Mouse (Mus musculus) urinary bladder, postnatal 14 days (tissue): ENCODE data around the gene Gm11127.
A peak's percentile ranks its signal among the peaks of the same experiment; 100 is the strongest.
"Not testable (repeated sequence)": the region's sequence is repeated elsewhere in the genome, so short reads cannot be mapped to it uniquely, and the experiment has no call there.

Source experiments
- DNase-seq: peaks from one replicate; pipeline ENCODE4 v3.0.0; 2021; ENCODE audit warnings: low spot score

Gm11127 gene

DNA sequence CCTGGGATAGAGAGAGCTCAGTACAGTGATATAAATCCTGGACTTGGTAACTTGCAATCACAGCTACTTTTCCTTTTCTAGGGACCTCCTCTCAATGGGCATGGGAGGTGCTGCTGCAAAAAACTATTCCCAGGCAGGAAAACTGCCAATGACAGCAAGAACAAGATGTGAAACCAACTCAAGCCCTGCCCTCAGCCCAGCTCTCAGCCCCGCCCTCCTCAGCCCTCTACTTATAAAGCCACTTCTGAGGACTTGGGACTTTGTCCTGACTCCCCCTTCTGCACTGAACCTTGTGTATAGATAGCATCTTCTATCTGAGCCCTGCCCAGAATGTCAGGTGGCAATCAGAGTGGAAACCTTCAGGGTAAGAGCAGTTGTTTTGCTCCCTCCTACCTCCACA is at the start of gene Gm11127:
Gene Gm11127, minus strand, starts transcription at position 10 of the 400 bp plus-strand sequence.
- not testable (repeated sequence) for DNase-seq

DNA sequence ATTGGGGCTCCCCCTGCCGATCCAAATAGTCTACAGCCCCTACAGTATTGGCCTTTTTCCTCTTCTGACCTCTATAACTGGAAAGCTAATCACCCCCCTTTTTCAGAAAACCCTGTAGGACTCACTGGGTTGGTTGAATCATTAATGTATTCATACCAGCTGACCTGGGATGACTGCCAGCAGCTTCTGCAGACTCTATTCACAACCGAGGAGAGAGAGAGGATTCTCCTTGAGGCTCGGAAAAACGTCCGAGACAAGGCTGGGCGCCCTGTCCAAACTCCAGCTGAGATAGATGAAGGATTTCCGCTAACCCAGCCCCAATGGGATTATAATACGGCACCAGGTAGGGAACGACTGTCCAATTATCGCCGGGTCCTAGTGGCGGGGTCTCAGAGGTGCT is 43.9 kb upstream of the Gm11127 start:
- DNase-seq = not testable (repeated sequence)

DNA sequence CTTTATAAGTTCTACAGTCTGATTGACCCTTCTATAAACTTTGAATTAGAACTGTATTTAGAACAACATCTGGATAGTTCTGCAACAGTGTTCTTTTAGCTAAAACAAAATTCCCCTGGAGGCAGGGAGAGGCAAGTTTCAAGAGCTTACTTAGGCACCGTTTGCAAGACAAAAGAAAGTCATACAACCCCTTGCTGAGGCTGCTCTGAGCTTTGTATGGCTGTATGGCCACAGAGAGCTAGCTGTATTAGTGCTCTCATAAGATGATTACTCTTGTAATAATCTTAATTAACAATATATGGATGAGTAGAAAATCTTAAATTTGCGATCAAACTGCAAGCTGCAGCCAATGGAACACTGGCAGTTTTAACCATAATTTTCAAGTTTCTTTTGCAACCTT is 41.4 kb upstream of the Gm11127 start:
- not testable (repeated sequence) for DNase-seq

DNA sequence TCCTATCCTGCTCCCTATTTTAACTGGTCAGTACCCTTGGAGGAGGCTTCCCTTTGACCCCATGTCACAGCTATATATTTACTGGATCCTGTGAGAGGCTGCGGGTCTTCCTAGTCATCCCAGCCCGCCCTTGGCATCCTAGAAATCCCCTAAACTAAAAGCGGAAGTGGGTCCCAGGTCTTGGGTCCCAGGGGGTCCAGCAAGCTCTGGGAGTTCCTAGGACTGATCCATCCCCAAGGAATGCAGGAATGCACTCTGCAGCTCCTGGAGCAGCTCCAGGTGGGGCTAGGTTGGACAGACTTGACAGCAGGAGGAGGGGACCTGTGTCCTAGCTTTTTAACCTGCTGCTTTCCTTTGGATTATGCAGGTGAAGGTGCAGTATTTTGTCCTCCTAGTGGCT is 35.8 kb upstream of the Gm11127 start:
- no peak for DNase-seq

- DNase-seq = not testable (repeated sequence)
Observed at GRCm38 (mm10) chr17:36092520-36092919, 34.3 kb upstream of the Gm11127 start.

- DNase-seq = not testable (repeated sequence)
Observed at GRCm38 (mm10) chr17:36091933-36092332, 33.8 kb upstream of the Gm11127 start.

GRCm38 (mm10) chr17:36085976-36086375 is 27.8 kb upstream of the Gm11127 start:
- not testable (repeated sequence) for DNase-seq

DNA sequence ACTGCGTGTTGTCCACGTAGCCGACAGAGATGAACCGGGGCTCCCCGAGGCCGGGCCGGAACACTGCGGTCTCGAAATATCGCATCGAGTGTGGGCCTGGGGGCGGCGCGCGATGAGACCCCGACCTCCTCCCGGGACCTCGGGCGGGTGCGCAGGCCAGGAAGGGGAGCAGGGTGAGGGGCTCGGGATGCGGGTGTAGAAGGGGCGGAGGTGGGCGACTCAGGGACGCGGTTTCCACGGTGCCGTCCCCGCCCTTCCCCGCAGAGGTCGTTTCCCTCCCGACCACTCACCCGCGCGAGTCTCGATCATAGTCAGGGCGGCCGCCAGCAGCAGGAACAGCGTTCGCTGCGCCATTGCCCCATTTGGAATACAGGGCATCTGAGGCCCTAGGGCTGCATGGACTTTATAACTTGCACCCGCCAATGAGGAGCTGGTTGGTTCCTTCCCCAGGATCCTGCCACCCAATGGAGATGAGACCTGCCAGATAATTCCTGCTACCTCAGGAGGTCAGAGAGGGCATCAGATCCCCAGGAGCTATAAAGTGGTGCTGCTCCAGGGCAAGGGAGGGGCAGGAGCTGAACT is 25.8 kb upstream of the Gm11127 start:
- DNase-seq = no peak

DNA sequence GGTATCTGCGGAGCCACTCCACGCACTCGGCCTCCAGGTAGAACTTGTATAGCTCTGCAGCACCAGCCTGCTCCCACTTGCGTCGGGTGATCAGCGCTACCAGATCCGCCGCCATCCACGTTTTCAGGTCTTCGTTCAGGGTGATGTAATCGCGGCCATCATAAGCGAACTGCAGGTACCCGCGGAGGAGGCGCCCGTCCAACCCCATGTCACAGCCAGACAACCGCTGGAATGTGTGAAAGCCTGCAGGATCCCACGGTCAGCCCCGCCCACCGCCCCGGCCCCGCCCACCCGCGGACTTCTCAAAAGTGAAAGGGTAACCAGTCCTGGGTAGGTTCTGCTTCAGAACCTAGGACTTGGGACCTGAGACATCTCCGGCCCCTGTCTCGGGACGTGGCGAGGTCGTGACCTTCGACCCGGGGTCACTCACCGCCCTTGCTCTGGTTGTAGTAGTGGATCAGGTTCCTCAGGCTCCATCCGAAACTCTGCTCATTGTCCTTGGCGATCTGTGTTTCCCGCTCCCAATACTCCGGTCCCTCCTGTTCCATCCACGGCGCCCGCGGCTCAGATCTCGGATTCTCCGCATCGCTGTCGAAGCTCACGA is 25.2 kb upstream of the Gm11127 start:
- peak; percentile 34 for DNase-seq

DNA sequence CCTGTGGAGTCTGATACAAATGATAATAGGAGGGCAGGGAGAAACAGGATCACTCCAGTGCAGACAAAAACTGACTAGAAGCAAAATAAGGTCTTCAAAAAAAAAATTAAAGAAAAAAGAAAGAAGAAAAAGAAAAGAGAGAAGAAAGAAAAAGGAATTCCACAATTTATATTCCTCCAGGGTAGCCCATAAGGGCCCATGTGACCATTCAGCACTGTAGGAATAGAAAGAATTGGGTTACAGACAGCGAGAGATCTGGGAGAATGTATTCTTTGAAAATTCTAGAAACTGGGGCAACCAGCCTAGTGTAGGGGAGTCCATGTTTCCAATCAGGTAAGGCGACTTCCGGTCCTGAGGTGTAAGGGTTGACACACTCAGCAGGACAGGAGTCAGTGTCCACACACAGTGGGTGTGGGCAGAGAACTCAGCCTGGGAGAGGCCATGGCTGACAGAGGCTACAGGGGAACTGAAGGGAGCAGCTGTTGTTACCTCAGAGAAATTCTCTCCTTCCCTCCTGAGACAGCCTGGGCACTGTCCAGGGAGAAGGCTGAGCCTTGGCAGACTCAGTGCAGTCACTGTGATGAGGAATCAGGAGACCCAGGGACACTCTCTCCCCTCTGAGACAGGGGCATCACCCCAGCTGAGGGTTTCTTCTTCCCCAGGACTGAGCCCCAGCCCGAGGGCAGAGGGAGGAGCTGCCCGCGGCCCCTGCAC is 24.5 kb upstream of the Gm11127 start:
- not testable (repeated sequence) for DNase-seq

DNA sequence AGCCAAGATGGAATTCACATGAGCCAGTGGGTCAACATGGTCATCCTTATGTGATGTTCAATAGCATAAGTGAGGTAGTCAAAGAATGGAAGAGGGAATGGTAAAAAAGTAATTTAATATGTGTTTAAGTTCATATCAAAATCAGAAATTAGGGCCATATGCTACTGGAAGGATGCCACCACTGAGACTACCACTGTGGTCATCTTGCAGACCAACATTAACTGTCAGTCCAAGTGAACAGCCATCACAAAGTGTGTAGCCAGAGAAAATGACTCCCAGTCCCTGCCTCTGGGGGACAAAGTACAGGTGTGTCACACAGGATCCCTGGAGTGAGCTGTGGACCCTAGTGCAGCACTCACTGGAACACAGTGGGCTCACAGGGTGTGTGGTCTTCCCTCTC is 23.7 kb upstream of the Gm11127 start:
- DNase-seq = not testable (repeated sequence)

GRCm38 (mm10) chr17:36060829-36061228 is 2.7 kb upstream of the Gm11127 start:
- DNase-seq = peak; percentile 93

DNA sequence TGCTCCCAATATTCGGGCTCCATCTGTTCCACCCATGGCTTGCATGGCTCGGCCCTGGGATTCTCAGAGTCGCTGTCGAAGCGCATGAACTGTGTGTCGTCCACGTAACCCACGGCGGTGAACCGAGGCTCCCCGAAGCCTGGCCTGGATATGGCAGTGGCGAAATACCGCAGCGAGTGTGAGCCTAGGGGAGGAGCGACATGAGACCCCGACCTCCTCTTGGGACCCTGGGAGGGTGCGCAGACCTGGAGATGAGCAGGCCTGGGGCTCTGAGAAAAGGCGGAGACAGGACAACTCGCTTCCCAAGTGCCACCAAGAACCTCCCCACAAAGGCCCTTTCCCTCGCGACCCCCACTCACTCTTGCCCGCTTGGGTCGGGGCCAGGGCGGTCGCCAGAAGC is 244 bp downstream of the Gm11127 start:
- not testable (repeated sequence) for DNase-seq

GRCm38 (mm10) chr17:36043286-36043685 is 14.9 kb downstream of the Gm11127 start:
- DNase-seq = no peak

- peak; percentile 70 for DNase-seq
Observed at GRCm38 (mm10) chr17:36042610-36043169, 15.5 kb downstream of the Gm11127 start, which contains the start of the genes H2-T22 and Gm6034. H2-T22 (minus strand) TSS chr17:36042747. Gm6034 (plus strand) TSS chr17:36042961.

DNA sequence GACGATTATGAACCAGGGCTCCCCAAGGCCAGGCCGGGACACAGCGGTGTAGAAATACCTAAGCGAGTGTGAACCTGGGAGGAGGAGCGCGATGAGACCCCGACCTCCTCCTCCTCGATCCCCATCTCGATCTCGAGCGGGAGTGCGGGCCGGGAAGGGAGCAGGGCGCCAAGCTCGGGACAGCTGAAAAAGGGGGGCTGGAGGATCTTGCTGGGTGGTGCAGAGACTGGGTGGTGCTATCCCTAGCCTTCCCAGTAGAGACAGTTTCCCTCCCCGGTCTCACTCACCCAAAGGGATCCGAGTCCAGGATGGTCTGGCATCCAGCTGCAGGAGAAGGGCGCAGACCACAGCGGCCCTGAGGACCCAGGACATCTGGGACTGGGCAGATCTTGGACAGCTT is 16.1 kb downstream of the Gm11127 start:
- not testable (repeated sequence) for DNase-seq

DNA sequence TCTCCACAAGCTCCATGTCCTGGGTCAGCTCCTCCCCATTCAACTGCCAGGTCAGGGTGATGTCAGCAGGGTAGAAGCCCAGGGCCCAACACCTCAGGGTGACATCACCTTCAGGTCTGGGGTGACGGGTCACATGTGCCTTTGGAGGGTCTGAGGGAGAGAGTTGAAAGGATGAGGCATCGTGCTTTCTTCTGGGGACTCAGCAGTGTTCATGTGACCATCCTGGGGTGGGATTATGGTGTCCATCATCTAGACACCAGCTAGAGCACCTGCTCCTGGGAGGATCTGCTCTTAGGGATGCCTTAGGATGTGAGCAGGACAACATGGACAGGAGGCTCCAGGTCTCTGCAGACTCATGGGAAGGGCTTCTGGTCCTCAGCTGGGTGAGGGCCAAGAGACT is 17.6 kb downstream of the Gm11127 start:
- DNase-seq = not testable (repeated sequence)

DNA sequence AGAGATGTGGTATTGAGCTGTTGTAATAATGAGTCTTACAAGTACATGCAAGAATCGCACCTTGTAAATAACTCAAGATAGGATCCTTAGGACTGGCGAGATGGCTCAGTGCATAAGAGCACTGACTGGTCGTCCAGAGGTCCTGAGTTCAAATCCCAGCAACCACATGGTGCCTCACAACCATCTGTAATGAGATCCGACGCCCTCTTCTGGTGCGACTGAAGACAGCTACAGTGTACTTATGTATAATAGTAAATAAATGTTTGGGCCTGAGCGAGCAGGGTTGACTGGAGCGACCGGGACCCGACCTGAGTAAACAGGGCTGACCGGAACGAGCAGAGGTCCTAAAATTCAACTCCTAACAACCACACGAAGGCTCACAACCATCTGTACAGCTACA is 22.0 kb downstream of the Gm11127 start:
- DNase-seq = not testable (repeated sequence)

DNA sequence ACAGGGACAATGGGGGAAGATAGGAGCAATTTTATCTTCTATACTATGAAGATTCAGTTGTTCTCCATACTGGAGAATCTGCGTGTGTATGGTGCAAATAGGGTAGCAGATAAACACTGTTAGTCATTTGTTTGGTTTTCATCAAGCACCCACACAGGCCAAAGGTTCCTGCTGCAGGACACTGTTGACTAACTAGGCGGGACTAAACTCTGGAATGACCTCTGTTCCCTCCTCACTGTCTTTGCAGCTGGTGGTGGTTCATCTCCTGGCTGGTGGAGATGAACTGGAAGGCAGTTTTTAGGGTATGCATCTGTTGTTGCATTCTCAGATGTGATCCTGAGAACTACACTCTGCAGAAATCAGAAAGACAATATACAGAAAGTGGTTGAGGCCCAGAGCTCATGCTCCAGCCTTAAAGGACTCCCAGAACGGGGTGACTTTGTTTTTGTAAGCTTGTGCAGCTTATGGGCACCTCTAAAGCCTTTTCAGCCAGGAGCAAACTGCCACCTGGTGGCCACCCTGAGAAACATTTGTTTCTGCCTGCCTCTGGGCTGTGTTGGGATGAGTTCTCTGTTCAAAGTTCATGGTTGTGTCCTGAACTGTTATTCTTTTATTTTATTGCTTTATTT is 23.0 kb downstream of the Gm11127 start:
- DNase-seq = peak; percentile 67

DNA sequence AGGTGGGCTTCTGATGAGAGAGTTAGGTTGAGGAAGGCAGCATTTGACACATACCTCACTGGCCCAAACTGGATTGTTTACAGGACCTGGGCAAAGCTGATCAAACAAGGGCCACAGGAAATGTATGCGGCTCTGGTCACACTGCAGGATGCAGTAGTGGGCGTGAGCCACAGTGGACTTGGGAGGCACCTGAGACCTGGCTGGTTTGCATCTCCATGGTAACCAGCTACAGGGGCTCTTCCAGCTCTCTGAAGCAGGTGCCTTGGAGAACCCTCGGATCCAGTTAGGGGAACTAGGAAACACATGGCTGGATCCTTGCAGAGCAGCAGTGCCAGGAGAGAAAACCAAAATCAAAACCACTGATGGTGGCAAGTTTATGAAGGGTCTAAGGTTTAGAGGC is 23.6 kb downstream of the Gm11127 start:
- not testable (repeated sequence) for DNase-seq

DNA sequence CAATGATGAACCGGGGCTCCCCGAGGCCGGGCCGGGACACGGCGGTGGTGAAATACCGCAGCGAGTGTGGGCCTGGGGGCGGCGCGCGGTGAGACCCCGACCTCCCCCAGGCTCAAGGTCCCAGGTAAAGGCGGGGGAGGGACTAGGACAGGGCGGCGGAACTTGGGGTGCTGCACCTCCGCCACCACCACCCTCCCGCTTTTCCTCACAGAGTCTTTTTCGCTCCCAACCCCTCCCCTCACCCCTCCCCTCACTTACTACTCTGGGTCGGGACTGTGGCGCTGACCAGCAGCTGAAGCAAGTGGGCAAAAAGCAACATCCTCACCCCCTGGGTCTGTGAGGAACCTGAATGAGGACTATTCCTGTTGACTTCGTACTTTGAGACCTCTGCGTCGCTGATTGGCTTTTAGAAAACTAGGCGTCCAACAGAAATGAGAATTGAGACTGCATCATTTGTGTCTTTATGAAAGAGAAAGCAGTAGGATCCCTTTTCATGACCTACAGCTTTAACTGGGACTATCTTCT is 25.8 kb downstream of the Gm11127 start, which contains the start of gene H2-T23:
Gene H2-T23, minus strand, starts transcription at position 505 of the 525 bp plus-strand sequence.
- DNase-seq = peak; percentile 54
